Mouse (Mus musculus) thymus, postnatal 25 days (tissue): Measurements from ENCODE around the gene Gm20814.
"Not testable (repeated sequence)": the region's sequence is repeated elsewhere in the genome, so short reads cannot be mapped to it uniquely, and the experiment has no call there.

Experiments used
- DNase-seq: peaks from one replicate; pipeline ENCODE4 v3.0.0; 2022

The Gm20814 gene

DNA sequence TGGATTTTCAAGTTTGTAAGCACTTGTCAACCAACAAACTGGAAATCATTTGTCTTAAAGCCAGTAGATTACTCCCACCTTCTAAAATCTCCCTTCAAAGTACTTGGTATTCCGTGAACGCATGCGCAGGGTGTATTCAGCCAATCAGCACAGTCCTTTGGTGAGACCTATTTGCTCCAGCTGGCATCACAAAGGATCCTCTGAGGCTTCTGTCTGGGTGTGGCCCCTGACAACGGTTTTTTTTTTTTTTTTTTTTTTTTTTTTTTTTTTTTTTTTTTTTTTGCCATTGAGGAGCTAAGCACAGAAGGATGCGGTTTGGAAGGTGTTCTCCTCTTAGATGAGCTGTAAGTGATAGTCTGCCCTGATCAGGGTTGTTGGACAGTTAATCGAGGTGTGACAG is at the start of gene Gm20814:
Gene Gm20814 (plus strand): TSS at position 301 of the 400 bp plus-strand sequence.
- not testable (repeated sequence) for DNase-seq
